Mouse (Mus musculus): ENCODE data around the gene Gm10260. TPM values are rescaled to one million over a fixed set of nuclear protein-coding genes. Genes with fewer than 3 reads are reported as not detected.

Gm10260 gene
- total and polyA plus RNA-seq, 2 experiments = 6.6 to 10.0 TPM

- Histone ChIP-seq H3K79me2 (ENCODE audit: control insufficient read depth, insufficient read depth, low read length) (no peaks in the 10 kb centered on the region), H3K4me1 (ENCODE audit: control insufficient read depth, insufficient read depth, low read length) (no peaks in the 10 kb centered on the region), H3K27me3 (ENCODE audit: control insufficient read depth, insufficient read depth, low read length) (no peaks in the 10 kb centered on the region), H3K9ac (ENCODE audit: low read depth, low read length) (no peak overlapping the region), H3K36me3 (ENCODE audit: control insufficient read depth, insufficient read depth, low read length) (no peaks in the 10 kb centered on the region), H3K27ac (replicated peaks; ENCODE audit: insufficient read depth, low read depth, low read length) (no peak overlapping the region), H3K4me3 (ENCODE audit: insufficient read depth, low read depth, low read length) (no peak overlapping the region)
- DNase-seq (ENCODE audit: extremely low read depth, low read depth, low spot score) = no peak
- 45% methylated on average over 7 of the region's 7 CpGs for WGBS
- TF ChIP-seq CTCF (IDR thresholded peaks at IDR 0.05; ENCODE audit: low read depth, low read length) (no peak), POLR2A (IDR thresholded peaks at IDR 0.05; ENCODE audit: extremely low read depth, insufficient read depth, low read length) (no peak)
Observed at GRCm38 (mm10) chr13:97782063-97782462, 21.6 kb upstream of the Gm10260 start.

- no peaks in the 10 kb centered on the region for H3K27me3 ChIP-seq (ENCODE audit: control insufficient read depth, insufficient read depth, low read length)
- H3K4me3 ChIP-seq (ENCODE audit: insufficient read depth, low read depth, low read length) = no peak overlapping the region
- no peak overlapping the region for H3K27ac ChIP-seq (replicated peaks; ENCODE audit: insufficient read depth, low read depth, low read length)
- H3K79me2 ChIP-seq (ENCODE audit: control insufficient read depth, insufficient read depth, low read length) = no peaks in the 10 kb centered on the region
- H3K9ac ChIP-seq (ENCODE audit: low read depth, low read length) = no peak overlapping the region
- H3K4me1 ChIP-seq (ENCODE audit: control insufficient read depth, insufficient read depth, low read length) = no peaks in the 10 kb centered on the region
- 90% methylated on average over 7 of the region's 7 CpGs for WGBS
- TF ChIP-seq CTCF (IDR thresholded peaks at IDR 0.05; ENCODE audit: low read depth, low read length) (no peak), POLR2A (IDR thresholded peaks at IDR 0.05; ENCODE audit: extremely low read depth, insufficient read depth, low read length) (no peak)
- no peaks in the 10 kb centered on the region for H3K36me3 ChIP-seq (ENCODE audit: control insufficient read depth, insufficient read depth, low read length)
- DNase-seq (ENCODE audit: extremely low read depth, low read depth, low spot score) = no peak
Observed at GRCm38 (mm10) chr13:97781637-97782036, 21.2 kb upstream of the Gm10260 start.

GRCm38 (mm10) chr13:97780556-97780955 lies 20.1 kb upstream of the Gm10260 start:
- Histone ChIP-seq H3K79me2 (ENCODE audit: control insufficient read depth, insufficient read depth, low read length) (no peaks in the 10 kb centered on the region), H3K27ac (replicated peaks; ENCODE audit: insufficient read depth, low read depth, low read length) (no peak overlapping the region), H3K4me1 (ENCODE audit: control insufficient read depth, insufficient read depth, low read length) (no peaks in the 10 kb centered on the region), H3K4me3 (ENCODE audit: insufficient read depth, low read depth, low read length) (no peak overlapping the region), H3K27me3 (ENCODE audit: control insufficient read depth, insufficient read depth, low read length) (no peaks in the 10 kb centered on the region), H3K36me3 (ENCODE audit: control insufficient read depth, insufficient read depth, low read length) (no peaks in the 10 kb centered on the region), H3K9ac (ENCODE audit: low read depth, low read length) (no peak overlapping the region)
- TF ChIP-seq CTCF (IDR thresholded peaks at IDR 0.05; ENCODE audit: low read depth, low read length) (no peak), POLR2A (IDR thresholded peaks at IDR 0.05; ENCODE audit: extremely low read depth, insufficient read depth, low read length) (no peak)
- no peak for DNase-seq (ENCODE audit: extremely low read depth, low read depth, low spot score)
- WGBS = 85% methylated on average over 2 of the region's 2 CpGs

GRCm38 (mm10) chr13:97779657-97780445 lies 19.4 kb upstream of the Gm10260 start:
- Histone ChIP-seq H3K9ac (ENCODE audit: low read depth, low read length) (no peak overlapping the region), H3K36me3 (ENCODE audit: control insufficient read depth, insufficient read depth, low read length) (no peaks in the 10 kb centered on the region), H3K4me3 (ENCODE audit: insufficient read depth, low read depth, low read length) (no peak overlapping the region), H3K27me3 (ENCODE audit: control insufficient read depth, insufficient read depth, low read length) (no peaks in the 10 kb centered on the region), H3K4me1 (ENCODE audit: control insufficient read depth, insufficient read depth, low read length) (no peaks in the 10 kb centered on the region), H3K79me2 (ENCODE audit: control insufficient read depth, insufficient read depth, low read length) (no peaks in the 10 kb centered on the region), H3K27ac (replicated peaks; ENCODE audit: insufficient read depth, low read depth, low read length) (no peak overlapping the region)
- WGBS = 89% methylated on average over 8 of the region's 8 CpGs
- no peak for DNase-seq (ENCODE audit: extremely low read depth, low read depth, low spot score)
- TF ChIP-seq POLR2A (IDR thresholded peaks at IDR 0.05; ENCODE audit: extremely low read depth, insufficient read depth, low read length) (no peak), CTCF (IDR thresholded peaks at IDR 0.05; ENCODE audit: low read depth, low read length) (no peak)

GRCm38 (mm10) chr13:97778698-97779194 lies 18.3 kb upstream of the Gm10260 start:
- H3K4me3 ChIP-seq (ENCODE audit: insufficient read depth, low read depth, low read length) = no peak overlapping the region
- H3K9ac ChIP-seq (ENCODE audit: low read depth, low read length) = no peak overlapping the region
- TF ChIP-seq CTCF (IDR thresholded peaks at IDR 0.05; ENCODE audit: low read depth, low read length) (no peak), POLR2A (IDR thresholded peaks at IDR 0.05; ENCODE audit: extremely low read depth, insufficient read depth, low read length) (no peak)
- no peak overlapping the region for H3K27ac ChIP-seq (replicated peaks; ENCODE audit: insufficient read depth, low read depth, low read length)
- no peaks in the 10 kb centered on the region for H3K79me2 ChIP-seq (ENCODE audit: control insufficient read depth, insufficient read depth, low read length)
- H3K27me3 ChIP-seq (ENCODE audit: control insufficient read depth, insufficient read depth, low read length) = no peaks in the 10 kb centered on the region
- WGBS = 89% methylated on average over 5 of the region's 5 CpGs
- DNase-seq (ENCODE audit: extremely low read depth, low read depth, low spot score) = no peak
- no peaks in the 10 kb centered on the region for H3K36me3 ChIP-seq (ENCODE audit: control insufficient read depth, insufficient read depth, low read length)
- no peaks in the 10 kb centered on the region for H3K4me1 ChIP-seq (ENCODE audit: control insufficient read depth, insufficient read depth, low read length)

GRCm38 (mm10) chr13:97777667-97778066 lies 17.2 kb upstream of the Gm10260 start:
- no peaks in the 10 kb centered on the region for H3K4me1 ChIP-seq (ENCODE audit: control insufficient read depth, insufficient read depth, low read length)
- H3K27me3 ChIP-seq (ENCODE audit: control insufficient read depth, insufficient read depth, low read length) = no peaks in the 10 kb centered on the region
- no peaks in the 10 kb centered on the region for H3K36me3 ChIP-seq (ENCODE audit: control insufficient read depth, insufficient read depth, low read length)
- WGBS = 94% methylated on average over 2 of the region's 2 CpGs
- no peaks in the 10 kb centered on the region for H3K79me2 ChIP-seq (ENCODE audit: control insufficient read depth, insufficient read depth, low read length)
- no peak overlapping the region for H3K4me3 ChIP-seq (ENCODE audit: insufficient read depth, low read depth, low read length)
- no peak overlapping the region for H3K27ac ChIP-seq (replicated peaks; ENCODE audit: insufficient read depth, low read depth, low read length)
- TF ChIP-seq POLR2A (IDR thresholded peaks at IDR 0.05; ENCODE audit: extremely low read depth, insufficient read depth, low read length) (no peak), CTCF (IDR thresholded peaks at IDR 0.05; ENCODE audit: low read depth, low read length) (no peak)
- H3K9ac ChIP-seq (ENCODE audit: low read depth, low read length) = no peak overlapping the region
- DNase-seq (ENCODE audit: extremely low read depth, low read depth, low spot score) = no peak
